Mouse (Mus musculus) liver, adult 2 months (tissue): ENCODE data around the gene Ubac2.

ENCODE experiments used
- CTCF ChIP-seq: fragments of 200-500 bp; IDR thresholded peaks from 2 replicates; pipeline ENCODE4 v1.5.1; 2011; ENCODE audit warnings: low read depth, low read length, control low read depth
- POLR2A ChIP-seq: fragments of 200-500 bp; IDR thresholded peaks from 2 replicates; pipeline ENCODE4 v1.6.1; 2011; ENCODE audit warnings: low read length, control low read depth; ENCODE audit not compliant: insufficient read depth; ENCODE audit errors: extremely low read depth

DNA sequence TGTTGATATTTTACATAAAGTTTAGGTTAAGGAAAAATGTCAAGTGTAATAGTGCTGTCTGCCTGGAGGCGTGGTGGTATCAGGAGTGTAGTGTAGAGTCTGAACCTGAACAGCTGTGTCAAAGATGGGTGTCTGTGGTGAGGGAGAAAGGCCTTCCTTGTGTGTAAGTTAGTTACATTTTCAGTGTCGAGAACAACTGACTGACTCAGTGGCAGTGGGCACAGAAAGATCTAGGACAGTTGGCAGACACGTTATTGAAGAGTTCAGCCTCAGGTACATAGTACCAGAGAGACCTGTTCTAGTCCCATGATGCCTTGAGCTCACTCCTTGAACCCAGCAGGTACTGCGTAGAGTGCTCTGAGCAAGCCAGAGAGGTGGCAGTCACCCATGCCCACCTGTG, 87.0 kb downstream of the Ubac2 start:
- TF ChIP-seq CTCF = no peak
- TF ChIP-seq POLR2A = no peak
